Mouse (Mus musculus) neural tube, embryonic 10.5 days (tissue): Measurements from ENCODE around the gene Mark4.

ENCODE experiments used
- DNase-seq: peaks from one replicate; pipeline ENCODE4 v3.0.0-alpha.2; 2017; ENCODE audit warnings: low spot score; ENCODE audit errors: extremely low spot score

The Mark4 gene

DNA sequence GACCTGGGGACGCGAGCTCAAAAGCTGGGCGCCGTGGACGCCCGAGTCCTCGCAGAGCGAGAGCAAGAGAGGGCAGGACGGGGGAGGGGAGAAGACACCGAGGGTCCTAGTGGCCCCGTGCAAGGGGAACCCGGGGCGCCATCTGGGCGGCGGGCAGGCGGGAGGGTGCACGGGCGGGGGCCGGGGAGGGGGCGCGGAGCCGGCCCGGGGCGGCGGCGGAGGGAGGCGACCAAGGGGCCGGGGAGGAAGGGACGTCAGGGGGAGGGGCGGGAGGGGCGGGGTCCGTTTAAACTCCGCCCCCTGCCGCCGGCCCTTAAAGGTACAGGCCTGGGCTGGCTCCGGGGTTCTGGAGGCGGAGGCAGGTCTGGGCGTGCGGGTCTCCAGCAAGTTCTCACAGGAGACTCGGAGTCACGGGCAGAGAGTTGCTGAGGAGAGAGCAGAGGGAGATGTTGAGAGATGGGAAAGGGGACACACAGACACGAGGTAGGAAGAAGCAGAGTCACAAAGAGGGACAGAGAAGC, at the start of gene Mark4:
Gene Mark4 (minus strand): TSS at position 231 of the 521 bp plus-strand sequence.
- DNase-seq = peak; percentile 89

DNA sequence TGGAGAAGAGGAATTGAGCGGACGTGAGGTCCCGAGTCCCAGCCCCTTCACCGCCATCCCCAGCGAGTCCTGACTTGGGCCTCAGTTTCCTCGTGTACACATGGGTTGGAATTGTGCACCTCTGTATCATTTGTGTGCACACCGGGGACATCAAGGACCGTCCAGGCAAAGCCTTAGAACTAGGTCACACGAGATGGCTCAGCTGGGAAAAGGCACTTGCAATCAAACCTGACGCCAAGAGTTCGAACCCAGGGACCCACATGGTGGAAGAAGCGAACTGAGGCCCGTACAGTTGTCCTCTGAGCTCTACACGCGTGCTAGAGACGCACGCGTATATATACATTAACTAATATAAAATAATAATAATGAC, 49.0 kb upstream of the Mark4 start:
- DNase-seq = no peak

DNA sequence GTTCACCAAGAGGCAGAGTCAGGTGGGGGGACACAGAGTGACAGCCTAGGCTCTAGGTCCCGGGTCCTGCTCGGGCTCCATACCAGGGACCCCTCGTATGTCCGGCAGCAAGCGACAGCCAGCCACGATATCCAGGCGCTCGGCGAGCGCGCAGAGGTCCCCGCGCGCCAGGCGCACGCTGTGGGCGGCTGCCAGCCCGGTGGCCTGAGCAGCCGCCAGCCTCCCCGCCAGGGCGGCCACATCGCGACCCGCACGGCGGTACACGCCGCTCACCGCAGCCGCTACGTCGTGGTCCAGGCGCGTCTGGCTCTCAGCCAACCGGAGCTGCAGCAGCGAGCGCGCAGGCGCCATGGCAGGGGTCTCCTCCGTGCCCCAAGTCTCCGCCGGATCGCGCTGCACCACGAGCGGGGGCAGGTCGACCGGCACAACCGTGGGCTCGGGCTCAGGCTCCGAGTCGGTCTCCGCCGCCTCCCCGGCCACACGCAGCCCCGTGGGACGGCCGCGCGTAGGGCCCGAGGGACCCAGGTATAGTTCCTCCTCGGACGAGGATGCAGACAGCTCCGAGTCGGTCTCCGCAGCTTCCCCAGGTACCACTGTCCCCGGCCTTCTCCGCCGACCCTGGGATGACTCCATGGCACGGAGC, 48.5 kb upstream of the Mark4 start:
- DNase-seq = peak; percentile 81

DNA sequence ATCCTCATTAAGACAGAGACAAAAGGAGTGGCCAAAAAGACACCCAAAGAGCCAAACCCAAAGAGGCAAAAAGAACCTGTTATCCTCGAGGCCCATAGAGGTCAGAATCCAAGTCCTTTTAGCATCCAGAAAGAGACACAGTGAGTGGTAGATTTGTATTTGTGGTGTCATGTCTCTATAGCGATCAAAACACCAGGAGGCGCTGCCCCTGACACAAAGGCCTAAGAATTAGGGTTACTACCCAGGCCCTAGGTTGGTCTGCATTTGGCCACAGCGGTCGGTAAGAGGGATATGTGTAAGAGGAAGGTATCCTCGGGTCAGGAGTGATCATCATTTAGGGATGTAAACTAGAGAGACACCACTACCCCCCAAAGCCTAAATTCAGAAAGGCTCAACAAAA, 47.7 kb upstream of the Mark4 start:
- DNase-seq = no peak

DNA sequence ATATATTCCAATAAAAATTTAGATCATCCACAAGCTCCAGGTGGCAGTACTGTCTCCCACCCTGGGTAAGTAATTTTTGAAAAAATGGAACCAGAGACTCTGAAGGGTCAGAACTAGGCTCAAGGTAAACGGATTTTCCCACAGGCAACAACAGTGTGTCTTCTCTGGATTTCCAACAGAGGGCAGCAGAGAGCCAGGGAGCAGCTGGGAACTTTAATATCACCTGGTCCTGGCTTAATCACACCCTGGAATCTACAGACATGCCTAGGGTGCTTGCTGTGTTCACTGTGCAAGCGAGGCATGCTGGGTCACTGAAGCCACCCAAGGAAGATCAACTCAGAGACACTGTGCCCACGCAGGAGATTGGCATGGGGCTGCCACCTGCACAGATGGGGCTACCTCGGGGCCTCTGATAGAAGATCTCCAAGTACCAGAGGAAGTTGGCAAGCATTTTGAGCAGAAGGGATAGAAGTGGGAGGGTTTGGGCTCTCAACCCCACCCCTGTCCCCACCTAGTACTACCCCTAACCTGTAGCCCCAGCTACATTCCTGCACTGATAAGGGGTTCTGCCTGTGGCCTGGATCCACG, 45.0 kb upstream of the Mark4 start:
- DNase-seq = no peak

DNA sequence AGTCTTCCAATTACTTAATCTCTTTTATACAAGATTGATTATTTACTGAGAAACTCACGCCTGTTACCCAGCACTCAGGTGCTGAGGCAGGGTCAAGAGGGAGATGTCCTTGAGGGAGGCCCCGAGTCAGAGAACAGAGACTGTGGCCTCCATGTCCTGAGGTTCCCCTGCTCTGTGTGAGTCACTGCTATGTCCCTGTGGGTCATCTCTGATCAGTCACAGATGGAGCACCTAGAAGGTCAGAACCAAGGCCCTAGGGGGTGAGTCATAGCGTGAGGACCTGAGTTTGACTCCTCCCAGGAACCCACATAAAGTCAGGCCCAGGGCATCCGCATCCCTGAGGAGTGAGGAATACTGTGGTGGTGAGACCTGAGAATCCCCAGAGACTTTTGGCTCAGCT, 43.0 kb upstream of the Mark4 start:
- DNase-seq = no peak

DNA sequence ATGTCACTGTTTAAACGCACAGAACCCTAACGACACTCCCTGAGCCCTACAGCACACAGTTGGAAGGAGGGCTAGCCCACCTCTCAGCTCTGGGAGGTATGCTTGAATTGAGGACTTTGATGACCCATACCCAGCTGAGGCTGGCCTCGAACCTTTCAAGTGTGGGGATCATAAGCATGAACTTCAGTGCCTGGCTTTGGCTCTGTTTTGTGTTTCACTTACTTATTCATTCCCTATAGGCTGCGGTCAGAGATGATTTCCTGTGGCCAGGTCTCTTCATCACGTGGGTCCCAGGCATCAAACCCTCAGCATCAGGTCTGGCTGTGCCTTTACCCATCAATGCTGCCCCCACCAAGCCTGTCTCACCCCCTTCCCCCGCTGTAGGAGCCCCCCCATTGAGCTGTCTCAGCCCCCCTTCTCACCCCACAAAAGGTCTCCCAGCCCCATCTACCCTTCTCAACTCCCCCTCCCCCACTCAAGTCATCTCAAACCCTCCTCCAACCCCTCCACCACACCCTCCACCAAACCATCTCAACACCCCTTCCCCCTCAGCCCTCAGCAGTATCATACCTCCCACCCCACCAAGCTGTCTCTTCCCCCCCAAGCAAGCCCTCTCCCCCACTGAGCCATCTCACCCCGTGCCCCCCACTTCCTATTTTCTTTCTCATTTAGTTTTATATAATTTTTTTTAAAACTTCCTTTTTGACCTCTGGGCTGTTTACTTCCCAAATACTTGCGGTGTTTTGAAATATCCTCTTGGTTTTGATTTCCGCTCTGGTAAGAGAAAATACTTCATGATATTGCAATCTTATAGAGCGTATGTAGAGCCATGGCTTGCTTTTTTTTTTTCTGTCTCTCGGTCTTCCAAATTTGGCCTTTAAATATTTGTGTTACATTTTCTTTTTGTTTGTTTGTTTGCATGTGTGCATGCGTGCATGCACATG, 42.1 kb upstream of the Mark4 start:
- DNase-seq = no peak

DNA sequence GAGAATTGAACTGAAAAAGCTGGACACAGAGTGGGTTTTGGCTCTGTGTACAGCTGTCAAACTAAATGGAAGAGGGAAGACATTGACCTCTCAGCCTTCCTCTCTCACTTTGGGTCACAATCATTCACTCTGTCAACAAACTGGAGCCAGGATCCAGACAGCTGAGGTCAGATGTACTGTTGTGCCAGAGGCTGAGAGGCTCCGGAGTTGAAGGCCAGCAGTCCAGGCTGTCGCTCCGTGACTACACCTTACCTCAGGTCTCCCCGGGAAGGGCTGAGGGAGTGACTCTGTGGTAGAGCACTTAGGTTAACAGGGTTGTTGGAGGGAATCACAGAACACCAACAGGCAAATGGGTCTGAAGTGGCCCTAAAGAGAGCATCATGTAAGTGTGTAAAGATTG, 39.7 kb upstream of the Mark4 start:
- no peak for DNase-seq

DNA sequence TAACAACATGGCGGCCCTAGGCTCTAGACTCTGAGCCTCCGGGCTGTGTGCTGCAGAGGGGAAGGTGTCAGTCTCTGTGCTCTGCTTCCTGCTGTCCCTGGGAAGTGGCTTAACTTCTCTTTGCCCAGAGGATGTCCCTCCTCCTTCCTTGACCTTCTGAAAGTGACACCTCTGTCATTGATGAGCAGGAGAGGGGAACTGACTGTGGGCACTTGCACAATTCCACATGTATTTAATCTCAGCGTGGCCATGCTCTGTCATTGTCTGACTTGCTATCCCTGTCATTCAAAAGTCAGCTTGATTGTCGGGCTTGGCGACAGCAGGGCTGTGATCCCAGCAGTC, 37.6 kb upstream of the Mark4 start:
- DNase-seq = no peak

DNA sequence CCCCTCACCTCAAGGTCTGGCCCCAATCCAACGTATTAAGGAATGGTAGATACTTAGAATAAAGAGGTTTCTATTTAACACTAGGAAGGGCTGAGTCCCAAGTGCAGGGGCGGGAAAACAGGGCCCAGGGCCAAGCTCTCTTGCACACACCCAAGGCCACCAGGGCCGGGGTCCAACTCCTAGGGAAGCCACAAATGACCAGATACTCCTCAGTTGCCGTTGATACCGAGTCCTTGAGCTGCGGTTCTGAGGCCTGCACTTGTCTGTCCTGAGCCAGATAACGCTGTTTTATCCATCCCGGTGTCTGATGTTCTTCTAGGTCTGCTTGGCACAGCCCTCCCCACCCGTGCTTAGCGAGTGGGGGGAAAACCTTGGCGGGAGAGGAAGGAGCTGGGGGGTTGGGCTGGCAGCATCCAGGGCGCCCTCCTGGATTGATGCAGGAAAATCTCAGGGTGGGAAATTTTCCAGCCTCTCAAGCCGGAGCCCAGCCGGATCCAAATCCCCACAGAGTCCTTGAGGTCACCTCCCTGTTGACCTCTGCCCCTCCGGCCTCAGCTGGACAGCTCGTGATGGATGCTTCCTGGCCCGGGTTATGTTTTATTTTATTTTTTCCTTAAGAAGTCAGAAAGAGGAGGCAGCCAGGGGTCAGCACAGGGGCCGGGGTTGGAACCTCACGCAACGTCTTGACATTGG, 37.0 kb upstream of the Mark4 start:
- no peak for DNase-seq

DNA sequence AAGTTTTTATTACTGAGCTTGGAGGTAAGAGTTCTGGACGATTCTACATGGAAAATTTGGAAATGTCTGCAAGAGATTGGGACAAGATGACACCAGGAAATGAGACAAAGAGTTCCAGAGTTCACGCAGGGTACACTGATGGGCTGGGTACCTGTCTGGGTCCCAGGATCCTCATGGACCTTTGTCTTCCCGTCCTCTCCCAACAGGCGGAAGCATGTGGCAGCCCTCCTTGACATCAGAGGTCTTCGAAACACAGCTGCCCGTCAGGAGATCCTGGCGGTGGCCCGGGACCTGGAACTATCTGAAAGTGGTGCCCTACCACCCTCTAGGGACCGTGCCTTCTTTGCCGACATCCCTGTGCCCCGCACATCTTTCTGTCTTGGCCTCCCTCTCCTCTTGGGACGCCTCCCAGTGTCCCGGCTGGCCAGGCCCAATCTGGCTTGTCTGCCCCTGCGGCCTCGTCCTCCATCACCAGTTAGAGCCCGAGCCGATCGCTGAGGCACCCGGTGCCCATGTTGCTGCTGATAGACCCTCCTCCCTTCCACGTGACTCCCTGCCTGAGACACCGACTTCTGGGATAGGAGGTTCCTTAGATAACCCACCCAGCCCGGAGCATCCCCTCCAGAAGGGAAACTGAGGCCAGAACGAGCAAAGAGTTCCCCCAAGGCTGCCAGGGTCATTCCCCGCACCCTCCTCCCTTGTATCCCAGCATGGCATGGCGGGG, 36.3 kb upstream of the Mark4 start:
- DNase-seq = no peak

DNA sequence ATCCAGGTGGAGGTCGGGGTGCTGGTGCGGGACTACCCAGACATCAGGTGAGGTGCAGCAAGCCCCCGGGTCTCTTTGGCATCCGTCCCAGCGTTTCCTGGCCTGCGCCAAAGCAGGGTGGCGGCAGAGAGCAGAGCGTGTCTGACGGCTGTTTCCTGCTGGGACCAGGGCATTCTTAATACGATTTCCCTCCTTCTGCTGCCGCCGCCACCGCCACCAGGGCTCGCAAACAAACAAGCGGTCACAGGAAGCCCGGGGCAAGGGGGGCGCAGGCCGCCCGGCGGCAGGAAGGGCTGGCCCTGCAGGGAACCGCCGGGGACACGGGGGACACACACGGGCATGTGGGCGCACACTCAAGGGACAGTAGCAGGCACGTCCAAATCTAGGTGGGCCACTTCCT, 33.1 kb upstream of the Mark4 start:
- DNase-seq = peak; percentile 40

DNA sequence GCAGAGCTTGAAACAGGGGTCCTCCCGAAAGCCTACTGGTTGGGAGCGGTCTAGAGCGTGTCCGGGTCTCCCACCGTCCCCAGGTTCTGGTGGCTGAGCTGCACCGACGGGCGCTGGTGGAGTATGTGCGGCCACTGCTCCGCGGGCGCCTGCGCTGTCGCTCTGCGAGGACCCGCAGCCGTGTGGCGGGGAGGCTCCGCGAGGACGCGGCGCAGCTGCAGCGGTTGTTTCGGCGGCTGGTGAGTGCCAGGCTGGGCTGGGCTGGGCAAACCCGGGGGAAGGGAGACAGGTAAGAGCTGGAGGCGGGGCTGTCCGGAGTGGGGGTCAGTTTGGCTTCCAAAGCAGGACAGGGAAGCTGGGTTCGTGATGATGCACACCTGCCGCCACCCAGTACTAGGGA, 30.9 kb upstream of the Mark4 start:
- DNase-seq = no peak

DNA sequence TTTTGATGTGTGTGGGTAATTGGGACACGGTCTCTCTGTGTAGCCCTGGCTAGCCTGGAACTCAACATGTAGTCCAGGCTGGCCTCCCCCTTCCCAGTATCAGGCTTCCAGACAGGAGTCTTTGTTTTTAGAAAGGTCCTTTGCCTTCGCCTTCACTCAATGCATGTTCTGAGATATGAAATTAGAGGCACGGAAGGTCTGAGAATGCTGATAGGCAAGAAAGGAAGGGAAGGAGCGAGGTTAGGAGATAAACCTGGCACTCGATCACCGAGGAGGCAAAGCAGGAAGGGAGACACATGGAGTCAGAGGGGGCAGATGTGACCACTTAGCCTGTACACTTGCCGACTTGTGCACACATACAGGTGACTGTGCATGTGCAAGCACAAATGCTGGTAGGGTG, 27.9 kb upstream of the Mark4 start:
- DNase-seq = no peak

DNA sequence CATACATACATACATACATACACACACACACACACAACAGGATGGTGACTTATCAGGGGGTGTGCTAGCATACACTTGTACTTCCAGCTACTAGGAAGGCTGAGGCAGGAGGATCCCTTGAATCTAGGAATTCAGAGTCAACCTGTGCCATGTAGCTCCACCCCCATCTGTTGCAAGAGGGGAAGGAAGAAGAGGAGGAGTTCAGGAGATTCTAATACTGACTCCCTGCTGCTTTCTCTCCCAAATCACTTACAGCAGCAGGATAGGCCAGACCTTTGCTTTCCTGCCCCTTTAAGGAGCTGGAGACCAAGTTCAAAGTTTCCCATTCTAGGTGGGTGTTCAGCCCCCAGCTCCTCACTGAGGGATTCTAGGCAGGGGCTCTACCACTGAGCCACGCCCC, 26.9 kb upstream of the Mark4 start:
- DNase-seq = no peak

DNA sequence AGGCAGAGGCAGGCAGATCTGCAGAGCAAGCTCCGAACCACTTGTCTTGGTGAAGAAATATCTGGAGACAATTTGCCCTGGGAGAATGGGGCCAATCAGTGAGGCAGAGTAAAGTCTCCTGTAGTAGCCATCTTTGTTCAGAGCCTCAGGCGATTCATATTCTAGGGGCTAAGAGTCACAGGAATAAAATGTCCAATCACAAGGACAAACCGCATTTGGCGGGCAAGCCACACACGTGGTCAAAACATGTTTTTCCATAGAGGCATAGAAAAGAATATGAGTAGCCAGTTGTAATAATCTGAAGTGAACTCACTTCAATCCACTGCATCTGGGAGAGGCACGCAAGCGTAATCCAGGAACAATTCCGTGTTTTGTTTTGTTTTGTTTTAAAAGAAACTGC, 24.7 kb upstream of the Mark4 start:
- no peak for DNase-seq

DNA sequence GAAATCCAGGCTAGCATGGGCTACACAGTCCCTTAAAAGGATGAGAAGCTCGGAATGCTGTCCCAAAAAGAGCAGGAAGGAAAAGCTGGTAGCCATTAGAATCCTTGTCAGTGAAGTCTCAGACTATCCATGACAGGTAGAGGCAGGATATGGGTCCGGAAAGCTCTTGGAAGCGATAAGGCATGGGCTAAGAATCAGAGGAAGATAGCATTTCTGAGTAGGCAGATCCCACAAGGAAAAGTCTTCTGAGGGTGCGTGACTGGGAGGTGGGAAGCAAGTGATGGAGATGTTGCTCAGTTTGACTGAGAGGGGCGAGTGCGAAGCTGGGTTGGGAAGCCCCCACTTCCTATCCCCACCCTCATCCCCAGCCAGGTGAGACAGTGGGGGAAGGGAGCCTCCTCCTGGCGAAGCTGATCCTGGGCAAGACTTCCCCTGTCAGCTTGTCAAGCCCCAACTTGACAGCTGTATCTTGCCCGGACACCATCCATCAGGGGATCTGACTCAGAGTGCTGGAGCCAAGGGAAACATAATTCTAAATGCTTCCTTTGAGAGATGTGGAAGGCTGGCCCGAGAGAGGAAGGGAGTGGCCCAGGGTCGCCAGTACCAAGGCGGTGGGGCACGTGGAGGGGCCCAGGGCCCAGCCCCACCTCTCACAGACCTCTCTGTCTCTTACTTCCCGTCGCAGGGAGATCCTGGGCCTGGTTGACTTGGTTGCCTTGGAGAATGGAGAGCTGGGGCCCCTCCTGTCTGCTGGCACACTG, 19.2 kb upstream of the Mark4 start:
- no peak for DNase-seq

DNA sequence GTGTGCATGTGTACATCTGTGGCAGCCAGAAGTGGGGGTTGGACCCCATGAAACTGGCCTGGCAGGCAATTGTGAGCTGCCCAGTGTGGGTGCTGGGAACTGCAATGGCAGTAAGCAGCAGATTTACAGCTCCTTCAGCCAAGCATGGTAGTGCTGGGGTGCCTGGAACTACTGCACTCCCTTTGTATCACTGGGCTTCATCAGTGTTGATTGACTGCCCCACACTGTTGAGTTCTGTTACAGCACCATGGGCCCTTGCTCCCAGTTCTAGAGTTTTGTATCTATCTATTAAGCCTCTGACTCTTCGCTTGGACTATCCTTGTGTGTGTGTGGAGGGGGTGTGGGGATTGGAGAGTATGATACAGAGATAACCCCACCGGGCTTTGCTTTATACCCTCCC, 18.5 kb upstream of the Mark4 start:
- DNase-seq = no peak

DNA sequence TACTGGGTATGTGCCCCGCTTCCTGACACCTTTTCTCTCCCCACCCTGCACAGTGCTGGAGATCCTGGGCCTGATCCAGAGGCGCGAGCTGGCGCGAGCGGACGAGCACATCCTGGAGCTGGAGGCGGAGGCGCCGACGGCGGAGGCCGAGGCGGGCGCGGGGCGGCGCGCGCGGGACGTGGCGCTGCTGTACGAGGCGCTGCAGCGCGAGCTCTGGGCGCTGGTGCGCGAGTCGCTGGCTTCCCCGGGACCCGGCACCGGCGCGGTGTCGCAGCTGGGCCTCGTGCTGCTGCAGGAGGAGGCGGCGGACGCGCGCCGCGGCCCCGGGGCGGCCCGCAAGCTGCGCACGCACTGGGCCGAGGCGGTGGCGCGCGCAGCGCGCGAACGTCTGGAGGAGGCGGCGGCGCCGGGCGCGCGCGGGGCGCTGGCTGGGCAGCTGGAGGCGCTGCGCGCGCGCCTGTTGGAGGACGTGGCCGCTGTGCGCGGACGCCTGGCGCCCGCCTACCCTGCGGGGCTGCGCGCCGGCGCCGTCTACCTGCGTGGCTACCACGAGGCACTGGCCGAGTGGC, 15.3 kb upstream of the Mark4 start:
- peak; percentile 77 for DNase-seq

DNA sequence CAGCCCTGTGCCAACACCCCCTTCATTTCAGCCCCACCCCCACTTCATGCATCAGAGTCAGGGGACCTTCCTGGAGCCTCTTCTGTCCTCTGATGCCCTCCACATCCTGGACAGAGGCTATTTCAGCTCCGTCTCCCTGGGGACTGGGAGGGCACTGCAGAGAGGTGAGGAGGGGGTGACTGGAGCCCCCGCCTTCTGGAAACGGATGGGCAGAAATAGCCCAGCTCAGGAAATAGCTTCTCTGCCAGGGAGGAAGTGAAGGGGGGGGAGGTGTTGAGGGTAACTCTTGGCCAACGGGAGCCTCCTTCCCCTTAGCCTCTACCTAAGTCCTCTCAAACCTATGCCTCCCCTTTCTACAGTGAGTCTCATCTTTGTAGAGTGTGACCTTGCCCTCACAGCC, 13.8 kb upstream of the Mark4 start:
- no peak for DNase-seq
